Mouse (Mus musculus): ENCODE data around the gene Anxa11.
"Not testable (repeated sequence)": the region's sequence is repeated elsewhere in the genome, so short reads cannot be mapped to it uniquely, and the experiment has no call there.

Anxa11 gene

DNA sequence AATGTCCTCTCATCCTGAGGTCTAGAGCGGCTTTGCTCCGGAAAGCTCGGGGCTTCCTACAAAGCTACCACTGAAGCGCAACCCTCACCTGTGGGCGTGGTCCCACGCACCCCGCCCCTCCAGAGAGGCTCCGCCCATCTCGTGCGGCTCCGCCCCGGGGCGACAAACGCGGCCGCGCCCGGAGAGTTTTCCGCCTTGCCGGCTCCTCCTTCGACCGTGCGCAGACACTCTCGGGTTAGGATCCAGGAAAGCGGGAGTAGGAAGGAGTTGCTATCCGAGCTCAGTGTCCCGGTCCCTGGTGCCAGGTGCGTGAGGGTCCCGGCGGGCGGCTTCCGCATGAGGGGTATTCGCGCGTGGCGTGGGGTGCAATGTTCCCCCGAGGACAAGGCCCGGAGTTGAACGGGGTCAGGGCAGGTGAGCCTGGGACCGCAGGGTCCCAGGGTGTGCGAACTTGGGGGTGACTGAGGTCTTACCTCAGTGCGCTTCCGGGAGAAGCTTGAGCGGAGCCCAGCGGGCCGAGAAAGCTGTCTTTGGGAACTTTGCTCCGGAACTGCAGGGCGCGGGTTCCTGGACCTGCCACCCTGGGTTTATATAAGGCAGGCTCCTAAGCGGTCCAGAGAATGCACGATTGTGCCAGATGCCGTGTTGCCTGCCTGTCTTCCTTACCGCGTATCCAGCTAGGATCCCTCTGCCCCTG is at the start of gene Anxa11:
Gene Anxa11, plus strand, starts transcription at position 166 of the 697 bp plus-strand sequence.
- DNase-seq (ENCODE audit: low read depth, low spot score) = peak; percentile 26

DNA sequence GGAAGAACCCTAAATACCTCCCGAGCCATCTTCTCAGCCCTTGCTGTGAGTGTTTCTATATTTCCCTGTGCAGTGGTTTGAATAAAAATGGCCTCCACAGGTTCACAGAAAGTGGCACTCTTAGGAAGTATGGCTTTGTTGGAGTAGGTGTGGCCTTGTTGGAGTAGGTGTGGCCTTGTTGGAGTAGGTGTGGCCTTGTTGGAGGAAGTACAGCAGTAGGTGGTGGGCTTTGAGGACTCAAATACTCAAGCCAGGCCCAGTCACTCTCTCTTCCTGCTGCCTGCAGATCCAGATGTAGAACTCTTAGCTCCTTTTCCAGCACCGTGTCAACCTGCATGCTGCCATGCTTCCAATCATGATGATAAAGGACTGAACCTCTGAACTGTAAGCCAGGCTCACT is 47.6 kb upstream of the Anxa11 start:
- no peak for DNase-seq (ENCODE audit: low read depth, low spot score)

DNA sequence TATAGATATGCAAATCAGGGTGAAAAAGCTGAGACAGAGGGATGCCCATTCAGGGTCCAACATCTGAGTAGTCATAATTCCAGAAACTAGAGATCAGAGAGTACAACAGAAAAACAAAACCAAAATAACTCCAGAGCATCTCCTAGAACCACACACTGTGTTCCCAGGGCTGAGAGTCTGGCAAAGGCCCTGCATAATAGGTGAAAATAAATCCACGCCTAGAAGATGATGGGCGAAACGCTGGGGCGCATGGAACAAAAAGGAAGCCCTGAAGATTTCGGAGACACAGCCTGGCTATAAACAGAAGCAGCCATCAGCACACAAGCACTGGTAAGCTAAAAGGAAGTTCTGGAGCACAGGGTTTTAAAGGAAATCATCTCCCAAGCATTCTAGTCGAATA is 46.9 kb upstream of the Anxa11 start:
- no peak for DNase-seq (ENCODE audit: low read depth, low spot score)

DNA sequence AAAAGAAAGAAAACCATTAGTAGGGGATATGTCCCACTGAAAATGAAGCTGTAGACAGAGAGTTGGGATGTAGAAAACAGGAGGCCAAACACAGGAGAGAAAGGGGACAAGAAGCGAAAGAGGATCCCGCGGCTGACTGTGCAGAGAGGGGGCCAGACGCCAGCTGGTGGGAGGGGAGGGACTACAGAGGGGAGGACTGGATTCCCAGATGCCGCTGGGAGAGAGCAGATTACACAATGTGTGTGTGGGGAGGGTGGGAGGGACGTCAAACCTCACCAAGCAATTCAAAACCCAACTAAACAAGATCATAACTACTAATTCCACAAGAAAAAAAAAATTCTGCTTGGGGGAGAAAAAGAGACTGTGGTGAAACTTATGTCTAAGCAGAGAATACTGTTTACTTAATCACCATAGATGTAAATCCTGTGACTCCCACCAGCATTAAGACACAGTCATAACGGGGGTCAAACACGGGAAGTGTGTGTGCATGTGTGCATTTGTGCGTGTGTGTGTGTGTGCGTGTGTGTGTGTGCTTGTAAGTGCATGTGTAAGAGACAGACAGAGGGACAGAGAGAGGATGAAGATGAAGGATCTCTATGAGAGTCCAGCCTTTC is 46.3 kb upstream of the Anxa11 start:
- no peak for DNase-seq (ENCODE audit: low read depth, low spot score)

DNA sequence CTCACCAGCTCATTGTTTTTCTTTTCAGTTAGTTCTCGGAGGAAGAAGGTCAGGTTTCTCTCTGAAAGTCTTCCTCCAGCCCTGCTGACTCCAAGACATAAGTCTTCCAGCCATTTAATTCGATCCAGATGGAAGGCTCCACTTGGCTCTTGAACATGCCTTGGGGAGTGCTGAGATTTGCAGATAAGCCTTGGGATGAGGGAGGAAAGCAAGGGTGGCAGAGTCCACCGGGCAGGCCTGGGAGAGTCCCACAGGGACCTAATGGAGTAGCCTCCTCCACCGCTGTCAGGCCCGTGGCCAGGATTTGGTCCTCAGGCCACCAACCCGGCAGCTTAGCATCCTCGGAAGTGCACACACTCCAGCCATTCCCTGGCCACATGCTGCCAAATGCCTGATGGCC is 45.3 kb upstream of the Anxa11 start:
- DNase-seq (ENCODE audit: low read depth, low spot score) = no peak

DNA sequence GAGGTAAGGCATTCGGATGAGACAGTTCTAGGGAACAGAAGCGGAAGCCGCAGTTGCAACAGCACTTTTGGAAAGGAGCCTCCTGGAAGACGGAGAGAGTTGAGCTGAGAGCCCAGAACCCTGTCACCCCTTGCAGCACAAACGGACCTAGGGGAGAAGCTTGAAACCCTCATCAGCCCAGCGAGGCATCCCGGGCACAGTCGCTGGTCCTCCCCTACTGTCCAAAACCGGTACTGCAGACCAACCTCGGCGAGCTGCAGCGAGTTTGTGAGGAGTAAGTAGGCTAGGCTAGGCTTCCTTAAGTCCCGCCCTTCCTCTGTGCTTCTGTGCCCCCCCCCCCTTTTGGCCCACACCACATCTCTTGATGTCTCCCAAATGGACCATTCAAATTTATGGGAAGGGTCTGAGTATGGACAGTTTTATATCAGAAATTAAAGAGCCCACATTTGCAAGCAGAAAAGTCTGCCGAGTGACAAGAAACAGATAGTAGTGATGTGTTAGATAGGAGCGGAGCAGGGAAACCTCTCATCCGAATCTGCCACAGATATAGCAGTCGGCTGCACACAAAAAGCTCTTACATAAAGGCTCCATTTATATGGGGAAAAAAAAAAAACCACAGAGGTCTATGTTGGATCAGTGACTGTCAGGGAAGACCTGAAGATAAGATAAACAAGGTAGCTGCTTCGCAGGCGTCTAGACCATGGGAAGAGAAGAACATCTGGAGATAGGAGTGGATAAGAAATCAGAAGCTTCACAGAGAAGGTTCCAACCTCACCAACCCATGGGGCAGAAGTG is 41.6 kb upstream of the Anxa11 start:
- peak; percentile 46 for DNase-seq (ENCODE audit: low read depth, low spot score)

DNA sequence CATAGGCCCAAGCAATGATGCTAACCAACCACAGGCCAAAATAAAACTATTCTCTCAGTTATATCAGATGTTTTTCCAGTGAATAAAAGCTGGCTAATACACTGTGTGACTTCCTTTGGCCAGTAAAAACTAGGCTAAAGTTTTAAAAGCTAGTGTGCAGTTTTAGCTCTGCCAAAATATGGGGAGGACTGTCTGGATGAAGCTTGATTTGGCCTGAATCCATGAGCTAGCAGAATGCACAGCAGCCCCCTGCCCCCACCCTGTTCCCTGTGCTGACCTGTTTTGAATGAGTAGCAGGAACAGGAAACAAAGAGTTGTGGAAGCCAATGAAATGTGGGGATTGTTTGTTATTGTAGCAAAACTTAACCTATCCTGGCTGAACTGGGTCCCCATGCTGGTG is 39.4 kb upstream of the Anxa11 start:
- no peak for DNase-seq (ENCODE audit: low read depth, low spot score)

DNA sequence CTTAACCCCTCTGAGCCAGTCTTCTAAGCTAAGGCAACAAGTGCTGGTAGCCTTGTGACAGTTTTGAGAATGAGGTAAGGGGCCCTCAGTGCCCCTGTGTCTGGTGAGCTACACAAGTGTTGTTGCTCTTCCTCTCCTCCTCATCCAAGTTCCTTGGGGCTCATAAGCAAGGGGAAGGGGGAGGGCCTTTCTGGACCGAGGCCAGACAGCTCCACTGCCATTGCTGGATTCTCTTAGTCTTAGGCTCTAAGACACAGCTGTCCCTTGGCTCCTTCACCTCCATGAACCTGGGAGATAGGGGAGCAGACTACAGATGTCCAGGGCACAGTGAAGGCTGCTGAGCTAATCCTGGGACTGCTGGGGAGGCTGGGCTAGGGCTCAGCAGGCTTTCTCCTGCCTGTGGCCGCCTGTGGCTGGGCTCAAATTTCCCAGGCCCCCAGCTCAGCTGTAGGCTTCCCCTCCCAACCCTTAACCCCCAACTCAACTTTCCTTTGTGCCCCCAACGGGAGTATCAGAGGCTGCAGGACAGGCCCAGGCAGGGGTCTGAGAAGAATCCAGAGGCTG is 38.6 kb upstream of the Anxa11 start:
- DNase-seq (ENCODE audit: low read depth, low spot score) = no peak

DNA sequence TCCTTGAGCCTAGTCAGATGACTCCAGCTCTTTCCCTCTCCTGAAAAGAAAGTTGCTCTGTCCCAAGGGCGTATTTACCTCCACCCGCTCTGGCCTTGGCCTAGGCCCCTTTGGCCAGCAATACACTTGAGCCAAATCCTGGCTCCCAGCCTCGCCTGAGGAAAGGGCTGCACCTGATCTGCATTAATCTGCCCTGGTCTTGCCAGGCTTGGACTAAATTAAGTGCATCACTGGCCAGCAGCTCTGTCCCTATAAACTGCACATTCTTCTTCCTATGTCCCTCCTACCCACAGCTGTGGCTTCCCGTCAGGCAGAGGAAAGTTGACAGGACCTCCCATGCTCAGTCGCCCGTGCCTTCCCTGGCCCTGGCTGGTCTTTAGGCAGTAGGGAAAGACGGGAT is 36.1 kb upstream of the Anxa11 start:
- no peak for DNase-seq (ENCODE audit: low read depth, low spot score)

DNA sequence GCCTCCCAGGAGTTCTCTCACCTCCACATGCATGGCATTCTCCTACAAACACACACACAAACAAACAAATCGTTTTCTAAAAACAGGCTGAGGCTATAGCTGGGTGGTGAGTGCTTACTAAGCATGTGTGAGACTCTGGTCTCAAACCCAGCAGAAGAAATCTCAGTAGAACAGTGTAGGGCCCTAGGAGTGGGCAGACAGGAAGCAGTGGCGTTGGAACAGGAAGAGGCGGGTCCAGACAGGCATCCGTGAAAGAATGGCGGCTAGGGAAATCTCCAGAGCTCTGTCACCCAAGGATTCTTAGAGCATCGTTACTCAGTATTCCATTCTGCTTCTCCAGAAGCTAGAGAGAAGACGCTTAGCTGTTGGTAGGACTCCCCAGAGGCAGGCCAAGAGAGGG is 35.4 kb upstream of the Anxa11 start:
- DNase-seq (ENCODE audit: low read depth, low spot score) = no peak

DNA sequence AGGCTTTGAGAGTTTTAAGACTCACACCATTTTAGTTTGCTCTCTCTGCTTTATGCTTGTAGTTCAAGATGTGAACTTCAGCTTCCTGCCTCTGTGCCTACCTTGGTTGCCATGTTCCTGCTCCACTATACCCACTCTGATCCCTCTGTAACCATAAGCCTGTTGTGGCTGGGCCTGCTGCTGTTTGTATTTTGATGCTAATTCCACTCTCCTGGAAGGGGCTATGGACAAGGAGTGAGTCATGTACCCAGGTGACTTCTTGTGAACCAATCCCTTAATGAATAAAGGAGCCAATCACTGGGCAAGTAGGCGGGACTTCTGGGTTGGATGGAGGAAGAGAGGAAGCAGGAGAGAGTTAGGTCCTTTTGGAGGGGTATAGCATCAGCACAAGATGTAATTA is 30.9 kb upstream of the Anxa11 start:
- DNase-seq (ENCODE audit: low read depth, low spot score) = not testable (repeated sequence)

DNA sequence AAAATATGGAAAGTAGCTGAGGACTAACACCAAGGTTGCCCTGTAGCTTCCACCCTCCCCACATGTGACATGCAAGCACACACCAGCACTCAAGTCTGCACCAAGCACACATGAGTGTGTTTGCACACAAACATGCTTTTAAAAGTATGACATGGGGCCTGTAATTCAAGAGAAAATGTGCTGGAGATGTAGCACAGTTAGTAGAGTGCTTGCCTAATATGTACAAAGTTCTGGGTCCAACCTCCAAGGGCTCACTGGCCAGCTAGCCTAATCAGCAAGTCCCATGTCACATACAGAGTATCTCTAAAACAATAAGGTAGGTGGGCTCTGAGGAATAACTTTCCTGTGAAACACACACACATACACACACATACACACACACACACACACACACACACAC is 27.8 kb upstream of the Anxa11 start:
- DNase-seq (ENCODE audit: low read depth, low spot score) = no peak

DNA sequence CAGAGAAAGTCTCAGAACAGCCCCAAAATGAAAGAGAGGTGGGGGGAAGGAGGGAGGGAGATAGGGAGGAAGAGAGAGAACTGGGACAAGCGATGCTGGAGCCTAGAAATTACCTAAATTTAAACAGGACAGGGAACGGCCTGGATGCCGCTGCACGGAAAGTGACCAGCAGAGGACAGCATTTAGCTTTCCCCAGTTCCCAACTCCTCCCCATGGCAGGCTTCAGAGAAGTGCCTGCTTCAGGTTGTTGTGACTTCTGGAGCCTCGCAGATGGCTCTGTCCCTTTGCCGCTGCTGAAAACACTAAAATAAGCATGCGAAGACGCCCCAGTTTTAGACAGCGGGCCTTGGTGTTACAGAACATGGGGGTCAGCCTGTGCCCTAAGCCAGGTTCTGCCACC is 25.5 kb upstream of the Anxa11 start:
- DNase-seq (ENCODE audit: low read depth, low spot score) = no peak

DNA sequence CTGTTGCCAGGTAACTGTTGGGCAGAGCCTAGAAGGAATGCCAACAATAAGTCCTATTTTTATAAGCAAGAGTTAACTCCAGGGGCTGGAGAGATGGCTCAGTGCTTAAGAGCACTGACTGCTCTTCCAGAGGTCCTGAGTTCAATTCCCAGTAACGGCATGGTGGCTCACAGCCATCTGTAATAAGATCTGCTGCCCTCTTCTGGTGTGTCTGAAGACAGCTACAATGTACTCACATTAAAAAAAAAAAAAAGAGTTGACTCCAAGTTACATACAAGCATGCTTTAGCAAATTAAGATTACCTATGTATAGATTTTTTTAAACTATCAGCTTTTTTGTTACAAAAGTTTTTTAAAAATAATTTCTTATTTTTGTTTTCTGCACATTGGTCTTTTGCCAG is 19.4 kb upstream of the Anxa11 start:
- DNase-seq (ENCODE audit: low read depth, low spot score) = no peak

DNA sequence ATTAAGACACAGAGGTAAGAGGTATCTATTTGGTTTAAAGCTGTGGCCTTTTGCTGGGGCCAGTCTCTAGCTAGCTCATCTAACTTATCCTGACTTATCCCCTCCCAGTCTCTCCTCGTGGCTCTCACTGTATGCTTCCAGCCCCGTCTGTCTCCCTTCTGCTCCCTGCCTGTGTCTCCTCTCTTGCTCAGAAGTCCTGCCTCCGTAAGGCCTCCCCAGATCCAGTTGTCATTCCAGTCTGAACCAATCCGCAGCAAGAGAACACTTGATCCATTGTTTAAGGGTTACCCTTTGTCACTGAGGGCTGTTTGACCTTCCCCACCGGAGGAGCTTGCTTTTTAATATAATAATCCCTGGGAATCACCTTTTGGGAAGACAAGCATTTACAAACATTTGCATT is 17.0 kb upstream of the Anxa11 start:
- no peak for DNase-seq (ENCODE audit: low read depth, low spot score)

DNA sequence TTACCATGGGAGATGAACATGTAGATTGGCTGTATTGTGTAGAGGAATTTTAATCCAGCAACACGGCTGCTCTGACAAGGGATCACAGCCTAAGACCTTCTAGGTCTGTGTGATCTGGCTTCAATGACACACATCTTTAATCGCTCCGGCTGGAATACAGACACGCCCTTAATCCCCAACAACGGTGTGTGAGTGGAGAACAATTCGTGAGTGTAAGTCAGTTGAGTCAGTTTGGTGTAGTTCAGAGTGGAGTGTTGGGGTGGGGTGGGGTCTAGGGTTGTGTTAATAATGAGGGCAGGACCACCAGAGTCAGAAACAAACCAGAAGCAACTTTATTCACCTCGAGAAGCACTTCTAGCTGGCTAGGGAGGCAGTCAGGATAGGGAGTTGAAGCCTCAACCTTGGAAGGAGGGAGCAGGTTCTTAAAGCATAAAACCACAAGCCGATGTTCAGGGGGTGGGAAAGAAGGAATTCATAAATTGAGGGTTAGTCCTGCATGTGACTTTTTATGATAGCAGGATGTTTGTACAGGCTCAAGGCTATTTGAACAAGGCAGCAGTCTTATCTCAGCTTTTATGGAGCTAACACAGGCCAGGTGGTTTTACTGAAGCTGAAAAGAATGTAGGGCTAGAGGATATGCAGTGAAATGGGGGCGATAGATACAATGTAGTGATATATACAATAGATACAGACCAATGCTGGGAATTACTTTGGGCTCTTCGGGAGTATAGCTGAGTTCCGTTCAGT is 15.9 kb upstream of the Anxa11 start:
- DNase-seq (ENCODE audit: low read depth, low spot score) = no peak

DNA sequence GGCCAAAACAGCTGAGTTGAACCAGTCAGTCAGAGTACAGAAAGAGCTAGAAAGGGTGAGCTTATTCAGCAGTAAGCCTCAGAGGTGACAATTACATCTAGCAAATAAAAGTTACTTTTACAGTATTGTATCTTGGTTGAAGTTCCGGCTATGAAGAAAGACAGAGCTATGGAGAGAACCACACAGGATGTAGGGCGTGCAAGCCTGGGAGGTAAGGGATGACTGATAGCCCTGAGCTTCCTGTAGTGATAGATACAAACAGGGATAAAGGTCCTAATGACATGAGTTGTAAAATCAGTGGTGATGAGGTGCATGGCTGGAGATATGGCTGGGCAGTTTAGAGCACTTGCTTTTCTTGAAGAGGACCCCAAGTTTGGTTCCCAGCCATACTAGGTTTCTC is 15.1 kb upstream of the Anxa11 start:
- no peak for DNase-seq (ENCODE audit: low read depth, low spot score)

DNA sequence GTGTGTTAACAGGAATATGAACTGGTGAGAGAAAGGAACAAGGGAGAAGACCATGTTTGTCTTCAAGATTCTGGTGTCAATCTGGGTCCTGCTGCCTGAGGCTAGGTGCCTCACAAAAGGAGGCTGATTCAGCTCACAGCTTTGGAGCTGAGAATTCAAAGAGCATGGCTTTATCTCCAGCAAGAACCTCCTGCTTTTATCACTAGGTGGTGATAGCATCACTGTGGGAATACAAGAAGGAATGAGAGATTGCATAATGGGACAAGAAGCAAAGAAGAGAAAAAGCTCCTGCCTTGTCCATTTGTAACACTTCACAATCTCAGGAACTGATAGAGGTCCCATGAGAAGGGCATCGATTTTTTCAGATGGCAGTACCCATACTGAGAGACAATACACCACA is 10.6 kb upstream of the Anxa11 start:
- DNase-seq (ENCODE audit: low read depth, low spot score) = peak; percentile 29

DNA sequence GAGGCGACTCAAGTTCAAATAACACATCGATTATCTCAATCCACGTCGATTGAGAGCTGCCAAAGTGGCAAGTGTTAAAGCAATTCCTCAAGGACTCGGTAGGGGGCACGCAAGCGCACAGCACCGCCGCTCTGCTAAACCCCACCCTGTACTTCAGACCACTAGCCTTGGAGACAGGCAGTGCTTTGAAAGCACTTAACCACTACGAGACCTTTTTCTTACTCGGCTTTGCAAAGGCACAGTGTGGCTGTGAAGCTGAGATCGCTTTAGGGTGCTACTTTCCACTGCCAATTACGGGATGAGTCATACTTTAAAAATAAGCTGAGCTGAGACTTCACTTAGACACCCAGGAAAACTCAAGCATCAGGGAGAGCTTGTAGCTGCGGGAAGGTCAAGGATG is 9.7 kb upstream of the Anxa11 start:
- peak; percentile 90 for DNase-seq (ENCODE audit: low read depth, low spot score)

DNA sequence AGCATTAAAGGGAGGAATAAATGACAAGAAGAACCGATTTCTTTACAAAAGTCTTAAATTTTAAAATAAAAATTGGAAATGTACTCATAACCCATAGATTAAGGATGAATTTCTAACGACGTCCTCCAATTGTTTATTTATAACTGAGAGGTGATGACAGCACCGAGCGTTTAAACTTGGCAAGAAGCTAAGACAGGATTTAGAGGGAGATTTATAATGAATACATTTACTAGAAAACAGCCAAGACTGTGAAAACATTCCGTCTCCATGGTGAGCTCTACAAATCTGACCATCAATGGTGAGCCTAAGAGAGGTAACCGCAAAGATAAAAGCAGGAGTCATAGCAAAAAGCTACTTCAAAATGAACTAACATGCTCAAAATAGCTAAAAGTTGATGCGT is 3.5 kb upstream of the Anxa11 start:
- no peak for DNase-seq (ENCODE audit: low read depth, low spot score)

DNA sequence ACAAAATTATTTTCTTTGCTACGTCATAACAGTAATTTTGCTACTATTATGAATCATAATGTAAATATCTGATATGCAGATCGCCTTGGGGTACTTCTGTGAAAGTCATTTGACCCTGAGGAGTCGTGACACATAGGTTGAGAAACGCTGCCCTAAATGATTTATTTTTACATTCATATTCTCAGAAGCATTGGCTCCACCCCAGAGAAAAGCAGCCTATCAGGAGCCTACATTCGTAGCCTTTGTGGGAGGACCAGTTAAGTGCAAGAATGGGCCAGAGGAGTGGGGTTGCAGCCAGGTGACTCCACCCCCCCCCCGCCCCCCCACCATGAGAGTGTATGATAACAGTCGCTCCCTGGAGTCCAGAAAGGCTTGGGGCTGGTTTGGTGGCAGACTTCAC is 2.2 kb upstream of the Anxa11 start:
- no peak for DNase-seq (ENCODE audit: low read depth, low spot score)

DNA sequence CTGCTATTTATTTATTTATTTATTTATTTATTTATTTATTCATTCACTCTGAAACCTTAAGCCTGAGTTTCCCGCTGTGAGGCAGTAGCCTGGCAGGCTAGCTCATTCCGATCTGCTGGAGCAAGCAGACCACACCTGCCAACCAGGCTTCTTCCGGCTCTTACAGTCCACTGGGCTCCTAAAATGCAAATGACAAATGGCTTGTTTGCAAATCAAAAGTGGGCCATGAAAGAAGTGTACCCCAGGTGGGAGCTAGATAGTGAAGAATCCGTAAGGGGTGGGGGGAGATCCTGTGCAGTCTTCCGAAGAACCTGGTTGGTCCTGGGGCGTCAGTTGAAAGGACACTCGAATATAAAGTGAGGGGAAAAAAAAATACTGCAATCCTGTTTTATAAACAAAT is 995 bp upstream of the Anxa11 start:
- DNase-seq (ENCODE audit: low read depth, low spot score) = no peak
